Mouse (Mus musculus) cerebellum, adult 18-20 months (tissue): ENCODE measurements around the gene Fkbp15.
A peak's percentile ranks its signal among the peaks of the same experiment; 100 is the strongest.

ENCODE experiments used
- DNase-seq, 2 experiments: peaks; one replicate each; pipeline ENCODE4 v3.0.0; 2021

Gene Fkbp15

GRCm38 (mm10) chr4:62313641-62314211 lies 46.6 kb downstream of the Fkbp15 start:
- DNase-seq: no peak

GRCm38 (mm10) chr4:62312821-62313220 lies 47.5 kb downstream of the Fkbp15 start:
- DNase-seq: no peak

- no peak for DNase-seq
Measured at GRCm38 (mm10) chr4:62308406-62308805, 51.9 kb downstream of the Fkbp15 start.

- DNase-seq: no peak
Measured at GRCm38 (mm10) chr4:62306840-62307239, 53.5 kb downstream of the Fkbp15 start.

GRCm38 (mm10) chr4:62306301-62306700 lies 54.0 kb downstream of the Fkbp15 start:
- no peak for DNase-seq

GRCm38 (mm10) chr4:62303288-62303687 lies 57.1 kb downstream of the Fkbp15 start:
- DNase-seq: no peak

- DNase-seq: no peak
Measured at GRCm38 (mm10) chr4:62302795-62303194, 57.6 kb downstream of the Fkbp15 start.

GRCm38 (mm10) chr4:62300001-62300400 lies 60.3 kb downstream of the Fkbp15 start:
- DNase-seq: no peak

- DNase-seq: no peak
Measured at GRCm38 (mm10) chr4:62297280-62298130, 62.8 kb downstream of the Fkbp15 start.

- DNase-seq: no peak
Measured at GRCm38 (mm10) chr4:62294741-62295140, 65.6 kb downstream of the Fkbp15 start.

GRCm38 (mm10) chr4:62293219-62293861 lies 67.0 kb downstream of the Fkbp15 start:
- no peak for DNase-seq

GRCm38 (mm10) chr4:62292461-62293180 lies 67.7 kb downstream of the Fkbp15 start:
- DNase-seq: peak; percentile 43 to 60

- no peak for DNase-seq
Measured at GRCm38 (mm10) chr4:62290816-62291505, 69.4 kb downstream of the Fkbp15 start.

- DNase-seq: peak in 1 of 2 experiments; percentile 16
Measured at GRCm38 (mm10) chr4:62289226-62289625, 71.1 kb downstream of the Fkbp15 start.

- DNase-seq: peak; percentile 22 to 26
Measured at GRCm38 (mm10) chr4:62286992-62287900, 73.1 kb downstream of the Fkbp15 start.

- peak; percentile 83 to 89 for DNase-seq
Measured at GRCm38 (mm10) chr4:62286257-62286991, 73.9 kb downstream of the Fkbp15 start.

GRCm38 (mm10) chr4:62285576-62285975 lies 74.8 kb downstream of the Fkbp15 start:
- peak in 1 of 2 experiments; percentile 17 for DNase-seq

GRCm38 (mm10) chr4:62282969-62283368 lies 77.4 kb downstream of the Fkbp15 start:
- DNase-seq: no peak

- DNase-seq: no peak
Measured at GRCm38 (mm10) chr4:62281319-62281718, 79.0 kb downstream of the Fkbp15 start.

GRCm38 (mm10) chr4:62278081-62278480 lies 82.3 kb downstream of the Fkbp15 start:
- DNase-seq: no peak

- DNase-seq: no peak
Measured at GRCm38 (mm10) chr4:62277222-62277621, 83.1 kb downstream of the Fkbp15 start.
